Mouse (Mus musculus) MEL (cell line): ENCODE data around the gene Vpreb3. TPM values are rescaled to one million over a fixed set of nuclear protein-coding genes. Genes with fewer than 3 reads are reported as not detected.
A peak's percentile ranks its signal among the peaks of the same experiment; 100 is the strongest.

ENCODE experiments used
- DNase-seq: peaks from one replicate; pipeline ENCODE4 v3.0.0; 2011; ENCODE audit warnings: low read depth, low spot score
- H3K27ac ChIP-seq: 2 replicates; pipeline ENCODE4 v1.5.1; 2012; ENCODE audit warnings: low read depth, mild to moderate bottlenecking, control low read depth, low read length, moderate library complexity; ENCODE audit not compliant: control insufficient read depth
- H3K27me3 ChIP-seq, 2 experiments: fragments of 150-350 bp in 1 of 2; sonication (generic) in 1 of 2; 2 replicates each; pipeline ENCODE4 v1.6.1; 2012; ENCODE audit warnings: low read length in 2 of 2, mild to moderate bottlenecking in 2 of 2, improper control_type of control experiment in 1 of 2, moderate library complexity in 1 of 2; ENCODE audit not compliant: insufficient read depth in 2 of 2, control insufficient read depth in 1 of 2
- H3K36me3 ChIP-seq, 2 experiments: 2 replicates each; pipeline ENCODE4 v1.6.1; 2012 to 2014; ENCODE audit warnings: low read length in 2 of 2, improper control_type of control experiment in 1 of 2, inconsistent platforms in 1 of 2, mild to moderate bottlenecking in 1 of 2; ENCODE audit not compliant: insufficient read depth in 2 of 2, control insufficient read depth in 1 of 2
- H3K4me1 ChIP-seq, 2 experiments: fragments of 150-350 bp in 1 of 2; sonication (generic) in 1 of 2; 2 replicates each; pipeline ENCODE4 v1.6.1; 2012; ENCODE audit warnings: low read length in 2 of 2, improper control_type of control experiment in 1 of 2, mild to moderate bottlenecking in 1 of 2; ENCODE audit not compliant: insufficient read depth in 2 of 2, control insufficient read depth in 1 of 2
- H3K4me3 ChIP-seq, 2 experiments: fragments of 150-350 bp in 1 of 2; sonication (generic) in 1 of 2; 2 replicates each; pipeline ENCODE4 v1.5.1; 2012; ENCODE audit warnings: low read depth in 2 of 2, low read length in 2 of 2, mild to moderate bottlenecking in 2 of 2, moderate library complexity in 2 of 2, control low read depth in 1 of 2, improper control_type of control experiment in 1 of 2; ENCODE audit not compliant: control insufficient read depth in 1 of 2, insufficient read depth in 1 of 2
- H3K79me2 ChIP-seq: 2 replicates; pipeline ENCODE4 v1.6.1; 2012; ENCODE audit warnings: mild to moderate bottlenecking, low read length, moderate library complexity; ENCODE audit not compliant: control insufficient read depth, poor library complexity, insufficient read depth
- H3K9ac ChIP-seq: 2 replicates; pipeline ENCODE4 v1.6.1; 2012; ENCODE audit warnings: low read depth, mild to moderate bottlenecking, control low read depth, low read length, moderate library complexity; ENCODE audit not compliant: control insufficient read depth, poor library complexity, severe bottlenecking
- H3K9me3 ChIP-seq: fragments of 150-350 bp; sonication (generic); replicated peaks from 2 replicates; pipeline ENCODE4 v1.6.1; 2012; ENCODE audit warnings: mild to moderate bottlenecking, low read length, improper control_type of control experiment, moderate library complexity; ENCODE audit not compliant: insufficient read depth
- BHLHE40 ChIP-seq: IDR thresholded peaks from 2 replicates; pipeline ENCODE4 v1.6.1; 2012; ENCODE audit warnings: low read depth, mild to moderate bottlenecking, inconsistent platforms, low read length, improper control_type of control experiment, borderline replicate concordance
- CHD2 ChIP-seq: IDR thresholded peaks from 2 replicates; pipeline ENCODE4 v1.6.1; 2011; ENCODE audit warnings: low read length, improper control_type of control experiment
- CTCF ChIP-seq, 3 experiments: IDR thresholded peaks in 2 of 3; conservative IDR thresholded peaks in 1 of 3; 2 replicates each; pipeline ENCODE4 v1.5.1; 2011 to 2012; ENCODE audit warnings: low read length in 3 of 3, low read depth in 2 of 3, mild to moderate bottlenecking in 2 of 3, improper control_type of control experiment in 1 of 3, inconsistent platforms in 1 of 3, mixed read lengths in 1 of 3, moderate library complexity in 1 of 3; ENCODE audit not compliant: control insufficient read depth in 1 of 3, insufficient read depth in 1 of 3, poor library complexity in 1 of 3, severe bottlenecking in 1 of 3
- ELF1 ChIP-seq: IDR thresholded peaks from 2 replicates; pipeline ENCODE4 v1.6.1; 2014; ENCODE audit warnings: low read depth, mild to moderate bottlenecking, inconsistent platforms, low read length, improper control_type of control experiment, moderate library complexity
- EP300 ChIP-seq, 2 experiments: IDR thresholded peaks; 2 replicates each; pipeline ENCODE4 v1.6.1; 2011; ENCODE audit warnings: improper control_type of control experiment in 2 of 2, low read length in 2 of 2, low read depth in 1 of 2, mild to moderate bottlenecking in 1 of 2
- JUND ChIP-seq: IDR thresholded peaks from 2 replicates; pipeline ENCODE4 v1.6.1; 2011; ENCODE audit warnings: low read depth, mild to moderate bottlenecking, improper control_type of control experiment, low read length
- MYB ChIP-seq: IDR thresholded peaks from 2 replicates; pipeline ENCODE4 v1.6.1; 2011; ENCODE audit warnings: mild to moderate bottlenecking, low read depth, low read length, improper control_type of control experiment
- POLR2A ChIP-seq, 2 experiments: IDR thresholded peaks; 2 replicates each; pipeline ENCODE4 v1.6.1; 2011 to 2012; ENCODE audit warnings: low read length in 2 of 2, mild to moderate bottlenecking in 2 of 2, control low read depth in 1 of 2, improper control_type of control experiment in 1 of 2, low read depth in 1 of 2, moderate library complexity in 1 of 2; ENCODE audit not compliant: control insufficient read depth in 1 of 2, insufficient read depth in 1 of 2, poor library complexity in 1 of 2
- RAD21 ChIP-seq: IDR thresholded peaks from 2 replicates; pipeline ENCODE4 v1.6.1; 2011; ENCODE audit warnings: mild to moderate bottlenecking, low read depth, low read length, improper control_type of control experiment
- SIN3A ChIP-seq: IDR thresholded peaks from 2 replicates; pipeline ENCODE4 v1.6.1; 2012; ENCODE audit warnings: low read length, improper control_type of control experiment, inconsistent platforms
- USF1 ChIP-seq: IDR thresholded peaks from 2 replicates; pipeline ENCODE4 v1.6.1; 2014; ENCODE audit warnings: low read depth, mild to moderate bottlenecking, inconsistent platforms, low read length, improper control_type of control experiment, moderate library complexity
- ZNF384 ChIP-seq: IDR thresholded peaks from 2 replicates; pipeline ENCODE4 v1.6.1; 2012; ENCODE audit warnings: low read depth, mild to moderate bottlenecking, inconsistent platforms, low read length, improper control_type of control experiment
- polyA plus RNA-seq, 2 experiments: library from polyadenylated mRNA; stranded (reverse) in 1 of 2; unstranded in 1 of 2; fragments of >175 nt in 1 of 2; fragments of >200 nt in 1 of 2; gene quantifications; 2 replicates each; pipeline versions ENCODE4 v1.2.1 to v1.2.4; 2012; ENCODE audit warnings: low replicate concordance in 2 of 2, low read depth in 1 of 2; ENCODE audit not compliant: insufficient read length in 2 of 2, insufficient read depth in 1 of 2, missing spikeins in 1 of 2
- total RNA-seq: library from RNA; depleted of rRNA; stranded (reverse); fragments of 300-350 nt; gene quantifications from 2 replicates; pipeline ENCODE4 v1.2.3, GENCODE M21; 2012

Vpreb3 gene
- total and polyA plus RNA-seq, 3 experiments = 0.27 to 0.88 TPM; not detected in 1

DNA sequence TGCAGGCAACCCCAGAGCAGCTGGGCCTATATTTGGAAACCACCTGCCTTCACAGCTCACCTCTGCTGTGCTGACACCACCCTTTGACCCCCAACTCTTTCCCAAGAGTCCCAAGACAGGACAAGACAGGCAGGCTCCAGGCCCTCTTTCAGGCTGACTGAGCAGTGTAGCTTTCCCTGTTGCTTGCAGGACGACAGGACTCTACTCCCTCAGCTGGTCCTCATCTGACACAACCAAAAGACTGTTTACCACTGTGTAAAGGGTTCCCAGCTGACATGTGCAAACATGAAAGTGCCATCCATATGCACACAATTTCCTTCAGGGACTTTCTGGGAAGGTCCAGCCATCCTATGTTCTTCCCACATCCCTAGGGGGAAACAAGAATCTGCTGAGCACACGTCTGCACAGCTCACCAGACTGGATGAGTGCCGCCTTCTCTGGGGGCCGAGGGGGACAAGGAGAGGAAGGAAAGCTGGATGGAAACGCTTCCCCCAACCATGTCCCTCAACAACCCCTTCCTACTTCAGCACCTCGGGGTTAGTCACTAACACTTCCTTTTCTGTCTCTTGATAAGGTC, 29.8 kb upstream of the Vpreb3 start:
- H3K4me1 ChIP-seq = peaks cover 0 to 5% of the 10 kb centered on the region in 2 experiments; a peak in 1 of 4 replicates
- no peak overlapping the region for H3K4me3 ChIP-seq
- H3K36me3 ChIP-seq = peaks cover 5 to 24% of the 10 kb centered on the region in 2 experiments
- no peak overlapping the region for H3K27ac ChIP-seq
- no peaks in the 10 kb centered on the region for H3K9me3 ChIP-seq
- H3K79me2 ChIP-seq = peaks cover 4% of the 10 kb centered on the region; the same call in 1 of the 2 replicates
- no peak overlapping the region for H3K9ac ChIP-seq
- no peaks in the 10 kb centered on the region for H3K27me3 ChIP-seq
- TF ChIP-seq EP300 (IDR thresholded peaks at IDR 0.05; ENCODE audit: low read depth in 1 of 2, low read length in 2 of 2) (0 out of 4 replicates have a peak, but pooled peaks of 1 of the 2 experiments have one; percentile 11), RAD21 (no peak), SIN3A (0 out of 2 replicates have a peak, but pooled peaks have one; percentile 14)
- DNase-seq = no peak

DNA sequence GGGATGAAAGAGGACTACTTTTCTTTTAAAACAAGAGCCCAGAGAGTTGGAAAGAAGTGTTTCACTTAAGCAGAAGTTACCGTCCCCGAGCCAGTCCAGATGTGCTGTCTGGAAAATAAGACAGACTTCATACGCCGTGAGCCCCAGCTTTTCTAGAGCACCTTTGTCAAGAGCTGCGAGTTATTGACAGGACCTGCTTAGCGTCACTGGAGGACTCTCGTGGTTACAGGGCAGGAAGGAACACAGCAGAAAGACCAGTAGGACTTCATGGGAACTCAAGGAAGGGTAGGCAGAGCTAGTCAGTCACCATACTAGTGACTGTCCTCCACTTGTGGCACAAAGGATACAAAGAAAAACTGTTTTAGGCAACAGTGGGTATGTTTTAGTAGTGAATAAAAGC, 27.3 kb upstream of the Vpreb3 start:
- H3K4me1 ChIP-seq = peaks cover 0 to 16% of the 10 kb centered on the region in 2 experiments; a peak in 1 of 4 replicates
- TF ChIP-seq MYB = no peak
- no peak for TF ChIP-seq POLR2A (IDR thresholded peaks at IDR 0.05; ENCODE audit: control insufficient read depth in 1 of 2, insufficient read depth in 1 of 2, low read depth in 1 of 2, low read length in 2 of 2, poor library complexity in 1 of 2)
- TF ChIP-seq, all 39 proteins: peak for 0
- no peak overlapping the region for H3K4me3 ChIP-seq
- no peak for DNase-seq
- H3K36me3 ChIP-seq = peaks cover 16 to 19% of the 10 kb centered on the region in 2 experiments
- no peaks in the 10 kb centered on the region for H3K9me3 ChIP-seq
- no peaks in the 10 kb centered on the region for H3K27me3 ChIP-seq
- peaks cover 20% of the 10 kb centered on the region for H3K79me2 ChIP-seq
- no peak overlapping the region for H3K9ac ChIP-seq
- H3K27ac ChIP-seq = no peak overlapping the region

DNA sequence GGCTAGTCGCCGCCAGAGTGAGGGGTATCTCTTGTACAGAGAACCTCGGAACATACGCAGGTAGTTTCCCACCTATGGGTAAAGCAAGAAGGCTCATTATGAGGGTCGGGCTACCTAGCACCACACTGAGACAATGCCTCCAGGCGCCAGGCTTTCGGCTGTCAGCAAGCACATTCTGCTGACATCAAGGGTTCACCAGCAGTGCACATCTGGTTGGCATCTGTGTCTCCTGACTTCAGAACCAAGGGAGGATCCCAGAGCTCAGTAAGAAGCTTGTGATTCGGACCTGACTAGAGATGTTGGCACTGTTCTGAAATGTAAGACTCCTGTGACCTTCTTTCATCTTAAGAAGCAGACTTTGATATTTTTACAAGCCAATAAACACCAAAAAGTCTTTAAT, 26.0 kb upstream of the Vpreb3 start:
- Histone ChIP-seq H3K4me1 (peaks cover 0 to 18% of the 10 kb centered on the region in 2 experiments; a peak in 1 of 4 replicates), H3K36me3 (peaks cover 15 to 18% of the 10 kb centered on the region in 2 experiments), H3K4me3 (no peak overlapping the region), H3K9ac (no peak overlapping the region), H3K79me2 (peaks cover 30% of the 10 kb centered on the region), H3K9me3 (no peaks in the 10 kb centered on the region), H3K27me3 (no peaks in the 10 kb centered on the region), H3K27ac (no peak overlapping the region)
- no peak for DNase-seq
- TF ChIP-seq ZNF384 = no peak
- no peak for TF ChIP-seq BHLHE40
- TF ChIP-seq POLR2A (IDR thresholded peaks at IDR 0.05; ENCODE audit: control insufficient read depth in 1 of 2, insufficient read depth in 1 of 2, low read depth in 1 of 2, low read length in 2 of 2, poor library complexity in 1 of 2) = no peak
- TF ChIP-seq JUND = no peak
- TF ChIP-seq CTCF (IDR thresholded peaks at IDR 0.05 in 2 of 3, conservative IDR thresholded peaks at IDR 0.05 in 1 of 3; ENCODE audit: control insufficient read depth in 1 of 3, insufficient read depth in 1 of 3, low read depth in 2 of 3, low read length in 3 of 3, poor library complexity in 1 of 3, severe bottlenecking in 1 of 3) = no peak
- no peak for TF ChIP-seq CHD2
- TF ChIP-seq ELF1 = no peak
- TF ChIP-seq RAD21 = no peak
- no peak for TF ChIP-seq USF1
- no peak for TF ChIP-seq SIN3A
- no peak for TF ChIP-seq MYB
- TF ChIP-seq, all 39 proteins: peak for 0
